Mouse (Mus musculus) intestine, postnatal 0 days (tissue): Measurements from ENCODE around the gene Galnt9. TPM values are rescaled to one million over a fixed set of nuclear protein-coding genes. Genes with fewer than 3 reads are reported as not detected.

Source experiments
- ATAC-seq: fragments of 200-750 bp; cut with Nextera tagmentation; 2 replicates; pipeline ENCODE4 v1.8.0; 2017; ENCODE audit warnings: mild to moderate bottlenecking, moderate TSS enrichment, moderate library complexity
- H3K27ac ChIP-seq: fragments of 300-500 bp; sonication (generic); 2 replicates; pipeline ENCODE4 v1.5.1; 2014; ENCODE audit warnings: mild to moderate bottlenecking, low read depth, low read length, moderate library complexity
- H3K27me3 ChIP-seq: fragments of 300-500 bp; sonication (generic); replicated peaks from 2 replicates; pipeline ENCODE4 v1.6.1; 2014; ENCODE audit warnings: low read length, mixed read lengths; ENCODE audit not compliant: control insufficient read depth, insufficient read depth
- H3K36me3 ChIP-seq: fragments of 300-500 bp; sonication (generic); 2 replicates; pipeline ENCODE4 v1.6.1; 2014; ENCODE audit warnings: mild to moderate bottlenecking, moderate library complexity; ENCODE audit not compliant: control insufficient read depth, insufficient read depth
- H3K4me1 ChIP-seq: fragments of 300-500 bp; sonication (generic); replicated peaks from 2 replicates; pipeline ENCODE4 v1.6.1; 2014; ENCODE audit warnings: antibody characterized with exemption, low read length, mixed read lengths; ENCODE audit not compliant: control insufficient read depth, insufficient read depth
- H3K4me2 ChIP-seq: fragments of 300-500 bp; sonication (generic); replicated peaks from 2 replicates; pipeline ENCODE4 v1.6.1; 2014; ENCODE audit warnings: low read depth, mild to moderate bottlenecking, moderate library complexity
- H3K4me3 ChIP-seq: fragments of 300-500 bp; sonication (generic); 2 replicates; pipeline ENCODE4 v1.5.1; 2014; ENCODE audit warnings: low read depth, low read length
- H3K9ac ChIP-seq: fragments of 300-500 bp; sonication (generic); 2 replicates; pipeline ENCODE4 v1.6.1; 2014; ENCODE audit warnings: mild to moderate bottlenecking, low read depth, low read length
- H3K9me3 ChIP-seq: fragments of 300-500 bp; sonication (generic); 2 replicates; pipeline ENCODE4 v1.6.1; 2016; ENCODE audit warnings: mixed run types; ENCODE audit not compliant: control insufficient read depth
- CTCF ChIP-seq: sonication (generic); IDR thresholded peaks from 2 replicates; pipeline ENCODE4 v1.5.1; 2016; ENCODE audit warnings: low read depth, mild to moderate bottlenecking, control low read depth, antibody characterized with exemption, moderate library complexity
- WGBS: fragments of 180-500 bp; shearing (Covaris S2); extraction: QIAGEN DNeasy Blood & Tissue Kit; methylation state at CpG from one replicate; pipeline ENCODE4 v1.1.7; 2014; 5-methylcytosine and 5-hydroxymethylcytosine counted together
- polyA plus RNA-seq: library from polyadenylated mRNA; unstranded; fragments of >200 nt; fragmentation: Nextera tagmentation; extraction: Ambion mirVana; gene quantifications from 2 replicates; pipeline ENCODE4 v1.2.1, GENCODE M21; 2015

Galnt9 gene
- polyA plus RNA-seq, 1 experiment from 2014 or later, result 0.31 TPM

- no peaks in the 10 kb centered on the region for H3K4me1 ChIP-seq
- H3K4me2 ChIP-seq, result peak overlapping the region; percentile 52
- no peaks in the 10 kb centered on the region for H3K9me3 ChIP-seq
- H3K4me3 ChIP-seq, result no peak overlapping the region
- no peak for ATAC-seq
- peak; percentile 85 for TF ChIP-seq CTCF
- H3K36me3 ChIP-seq, result no peaks in the 10 kb centered on the region
- WGBS, result 20% methylated on average over 12 of the region's 12 CpGs
- H3K27ac ChIP-seq, result no peak overlapping the region
- H3K9ac ChIP-seq, result no peak overlapping the region
- no peaks in the 10 kb centered on the region for H3K27me3 ChIP-seq
Measured at GRCm38 (mm10) chr5:110639459-110639858, 95.3 kb downstream of the Galnt9 start.

- Histone ChIP-seq H3K4me2 (no peak overlapping the region), H3K4me1 (no peaks in the 10 kb centered on the region), H3K9ac (no peak overlapping the region), H3K27me3 (no peaks in the 10 kb centered on the region), H3K4me3 (no peak overlapping the region), H3K27ac (no peak overlapping the region), H3K36me3 (peaks cover 52% of the 10 kb centered on the region), H3K9me3 (no peaks in the 10 kb centered on the region)
- no peak for ATAC-seq
- no peak for TF ChIP-seq CTCF
Measured at GRCm38 (mm10) chr5:110646377-110646776, 102.2 kb downstream of the Galnt9 start.

GRCm38 (mm10) chr5:110652719-110653648 lies 108.8 kb downstream of the Galnt9 start, which contains the start of the genes Noc4l and Ddx51:
Noc4l (minus strand) TSS chr5:110653417.
Ddx51 (plus strand) TSS chr5:110653451.
- TF ChIP-seq CTCF, result peak; percentile 47
- Histone ChIP-seq H3K4me2 (peak within 1 kb of the TSS; percentile 87), H3K27me3 (no peaks in the 10 kb centered on the region), H3K27ac (peak within 1 kb of the TSS; percentile 54), H3K4me1 (no peaks in the 10 kb centered on the region; the same call in 1 of the 2 replicates), H3K4me3 (peak within 1 kb of the TSS; percentile 100), H3K9me3 (no peaks in the 10 kb centered on the region), H3K9ac (peak within 1 kb of the TSS; percentile 89), H3K36me3 (peaks cover 59% of the 10 kb centered on the region)
- WGBS, result under 1% methylated on average over 91 of the region's 91 CpGs
- ATAC-seq, result peak; percentile 84

DNA sequence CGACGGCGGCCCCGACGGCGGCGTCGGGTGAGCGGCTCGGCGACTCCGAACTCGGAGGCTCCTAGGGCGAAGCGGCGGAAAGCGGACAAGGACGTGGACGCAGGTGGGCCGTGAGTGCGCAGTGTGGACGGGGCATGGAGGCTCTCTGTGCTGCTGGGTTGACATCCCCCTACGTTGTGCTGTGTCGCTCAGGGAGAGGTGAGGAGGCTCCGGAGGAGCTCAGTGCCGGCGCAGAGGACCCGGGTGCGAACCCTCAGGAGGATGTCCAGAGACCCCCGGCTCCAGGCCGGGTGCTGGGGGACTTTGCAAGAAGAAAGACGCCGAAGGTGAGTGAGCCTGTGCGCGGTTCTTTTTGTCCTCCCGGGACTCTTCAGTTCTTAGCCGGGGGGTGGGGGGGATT lies 109.5 kb downstream of the Galnt9 start:
- Histone ChIP-seq H3K4me2 (peak overlapping the region; percentile 87), H3K27ac (peak overlapping the region; percentile 54; the same call in 1 of the 2 replicates), H3K4me1 (no peaks in the 10 kb centered on the region; the same call in 1 of the 2 replicates), H3K9me3 (no peaks in the 10 kb centered on the region), H3K9ac (peak overlapping the region; percentile 89), H3K4me3 (peak overlapping the region; percentile 100), H3K36me3 (peaks cover 59% of the 10 kb centered on the region), H3K27me3 (no peaks in the 10 kb centered on the region)
- no peak for TF ChIP-seq CTCF
- peak; percentile 20 for ATAC-seq
- WGBS, result under 1% methylated on average over 37 of the region's 37 CpGs

GRCm38 (mm10) chr5:110659682-110660081 lies 115.5 kb downstream of the Galnt9 start:
- H3K9ac ChIP-seq, result no peak overlapping the region
- H3K4me3 ChIP-seq, result no peak overlapping the region
- H3K27ac ChIP-seq, result no peak overlapping the region
- no peaks in the 10 kb centered on the region for H3K9me3 ChIP-seq
- peaks cover 53% of the 10 kb centered on the region for H3K36me3 ChIP-seq
- H3K4me1 ChIP-seq, result no peaks in the 10 kb centered on the region
- ATAC-seq, result no peak
- no peaks in the 10 kb centered on the region for H3K27me3 ChIP-seq
- TF ChIP-seq CTCF, result no peak
- no peak overlapping the region for H3K4me2 ChIP-seq

GRCm38 (mm10) chr5:110664041-110664440 lies 119.9 kb downstream of the Galnt9 start:
- H3K36me3 ChIP-seq, result peaks cover 59% of the 10 kb centered on the region
- H3K4me3 ChIP-seq, result no peak overlapping the region
- no peak overlapping the region for H3K4me2 ChIP-seq
- 91% methylated on average over 2 of the region's 2 CpGs for WGBS
- no peak overlapping the region for H3K27ac ChIP-seq
- no peaks in the 10 kb centered on the region for H3K27me3 ChIP-seq
- ATAC-seq, result no peak
- no peaks in the 10 kb centered on the region for H3K9me3 ChIP-seq
- no peak overlapping the region for H3K9ac ChIP-seq
- TF ChIP-seq CTCF, result no peak
- H3K4me1 ChIP-seq, result no peaks in the 10 kb centered on the region
